Mouse (Mus musculus) urinary bladder, postnatal 25 days (tissue): ENCODE measurements around the gene Fam149b.

Source experiments
- DNase-seq: peaks from one replicate; pipeline ENCODE4 v3.0.0; 2022; ENCODE audit warnings: low spot score

The Fam149b gene

DNA sequence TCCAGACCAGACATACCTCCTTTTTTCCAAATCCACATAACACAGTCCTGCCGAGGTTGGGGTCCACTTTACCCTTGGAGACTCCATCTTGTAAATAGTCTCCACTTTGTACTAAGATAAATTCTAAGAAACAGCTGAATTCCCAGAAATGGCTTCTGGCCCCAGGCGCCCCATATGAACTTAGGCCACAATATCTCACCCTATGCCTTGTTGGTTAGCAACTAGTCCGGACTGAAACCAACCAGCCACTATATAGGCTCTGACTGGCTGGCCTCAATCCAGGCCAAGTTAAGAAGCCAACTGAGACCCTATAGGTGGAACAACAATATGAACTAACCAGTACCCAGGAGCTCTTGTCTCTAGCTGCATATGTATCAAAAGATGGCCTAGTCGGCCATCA, 44.4 kb downstream of the Fam149b start:
- no peak for DNase-seq

GRCm38 (mm10) chr14:20393205-20393913, 45.4 kb downstream of the Fam149b start, which contains the start of gene Mrps16:
Gene Mrps16 (minus strand): TSS chr14:20393634.
- DNase-seq, result peak; percentile 84

DNA sequence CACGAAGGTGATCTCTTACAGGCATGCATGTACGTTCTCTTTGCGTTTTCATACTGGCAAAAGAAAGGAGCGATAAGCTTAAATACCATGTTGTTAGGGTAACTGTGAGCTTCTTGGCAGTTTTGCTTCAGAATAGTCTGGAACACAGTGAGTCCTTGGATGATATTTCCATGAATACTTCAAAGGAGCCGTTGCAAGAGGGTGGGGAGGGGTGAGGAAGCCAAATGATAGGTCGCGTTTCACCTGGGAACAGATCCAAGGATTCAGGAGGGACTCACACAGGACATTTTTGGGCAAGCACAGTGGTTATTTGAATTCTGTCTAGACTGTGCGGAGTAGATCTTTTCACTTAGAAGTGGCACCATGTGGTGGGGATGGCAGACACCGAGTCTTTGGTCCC, 49.3 kb downstream of the Fam149b start:
- no peak for DNase-seq

DNA sequence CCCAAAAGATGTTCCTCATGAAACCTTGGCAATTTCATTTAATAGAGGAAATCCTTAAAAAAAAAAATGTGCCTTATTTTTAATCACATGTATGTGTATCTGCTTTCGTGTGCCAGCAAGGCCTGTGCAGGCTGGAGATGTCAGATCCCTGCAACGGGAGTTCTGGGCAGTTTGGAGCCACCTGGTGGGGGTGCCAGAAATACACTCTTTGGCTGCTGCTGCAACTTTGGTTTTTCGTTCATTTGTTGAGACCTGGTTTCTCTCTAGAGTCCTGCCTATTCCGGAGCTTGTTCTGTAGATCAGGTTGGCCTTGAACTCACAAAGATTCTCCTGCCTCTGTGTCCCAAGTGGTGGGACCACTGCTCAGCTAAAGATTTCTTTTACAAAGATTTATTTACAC, 50.9 kb downstream of the Fam149b start:
- DNase-seq, result peak; percentile 16

GRCm38 (mm10) chr14:20400071-20400470, 52.1 kb downstream of the Fam149b start:
- DNase-seq, result no peak

GRCm38 (mm10) chr14:20422257-20422656, 74.3 kb downstream of the Fam149b start:
- DNase-seq, result no peak

DNA sequence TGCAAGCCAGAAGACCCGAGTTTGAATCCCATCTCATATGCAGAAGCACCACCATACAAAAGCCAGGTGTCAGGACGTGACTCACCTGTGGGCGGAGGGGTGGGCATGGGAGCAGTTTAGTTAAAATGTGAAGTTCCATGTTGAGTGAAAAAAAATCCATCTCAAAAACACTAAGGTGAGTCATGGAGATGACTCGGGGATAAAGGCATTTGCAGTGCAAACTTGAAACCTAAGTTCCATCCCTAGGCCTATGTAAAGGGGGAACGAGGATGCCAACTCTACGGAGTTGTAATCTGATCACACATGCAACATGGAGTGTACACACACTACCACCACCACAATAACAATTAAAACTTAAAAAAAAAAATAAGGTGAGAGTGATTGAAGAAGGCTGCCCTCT, 75.1 kb downstream of the Fam149b start:
- DNase-seq, result no peak

GRCm38 (mm10) chr14:20428593-20428992, 80.6 kb downstream of the Fam149b start:
- no peak for DNase-seq

DNA sequence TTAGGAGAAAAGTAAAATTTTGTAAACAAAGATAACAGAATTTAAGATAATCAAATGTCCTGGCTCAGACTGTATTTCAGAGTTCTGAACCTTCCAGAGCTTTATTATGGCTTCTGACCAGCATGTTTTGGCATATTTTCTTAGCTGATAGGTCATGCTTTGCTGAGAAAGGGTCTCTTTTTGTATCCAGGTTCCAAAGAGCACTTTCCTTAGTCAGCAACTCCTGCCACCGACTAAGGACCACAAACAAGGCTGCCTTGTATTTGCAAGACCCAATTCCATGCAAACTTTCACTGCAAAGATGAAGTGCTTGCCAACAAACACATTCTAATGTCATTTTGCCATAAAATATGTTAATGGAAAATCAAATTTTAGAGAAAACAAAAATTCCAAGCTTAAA, 81.9 kb downstream of the Fam149b start:
- DNase-seq, result no peak

DNA sequence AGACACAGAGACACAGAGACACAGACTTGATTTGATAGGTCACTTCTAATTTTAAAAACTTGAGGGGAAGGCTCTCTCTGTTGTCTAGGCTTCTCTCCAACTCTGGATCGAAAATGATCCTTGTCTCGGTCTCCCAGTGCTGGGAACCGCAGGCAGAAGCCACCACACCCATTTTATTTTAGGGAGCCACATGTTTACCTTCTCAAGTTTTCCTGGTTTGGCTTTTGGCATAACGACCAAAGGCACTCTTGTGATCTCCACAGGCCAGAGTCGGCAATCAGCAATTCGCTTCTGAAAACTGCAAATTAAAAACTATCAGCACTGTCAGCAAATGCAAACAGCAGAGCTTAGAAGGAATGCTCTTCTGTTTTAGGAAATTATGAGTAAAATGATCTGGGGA, 83.8 kb downstream of the Fam149b start:
- no peak for DNase-seq

DNA sequence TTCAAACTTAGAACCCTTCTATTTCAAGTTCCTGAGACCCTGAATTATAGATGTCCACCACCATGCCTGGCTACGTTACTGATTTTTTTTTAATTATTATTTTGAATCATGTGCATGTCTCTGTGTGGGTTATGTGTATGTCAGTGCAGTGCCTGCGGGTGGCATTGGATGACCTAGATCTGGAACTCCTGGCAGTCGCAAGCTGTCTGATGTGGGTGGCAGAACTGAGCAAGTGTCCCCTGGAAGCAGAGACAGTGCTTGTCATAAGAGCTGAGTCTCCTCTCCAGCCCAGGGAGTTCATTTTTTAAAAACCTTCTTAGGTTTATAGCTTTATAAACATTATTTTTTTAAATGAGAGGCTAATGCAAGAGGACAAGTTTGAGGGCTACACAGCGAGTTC, 84.5 kb downstream of the Fam149b start:
- no peak for DNase-seq
